33 mouse cellular contexts compared by ENCODE assay signal in genomic region chr2:168399088-168399709, GRCm38 (mm10).
DNase-seq lines count a peak whose midpoint lies in the region; ATAC-seq and TF ChIP-seq lines count a peak whose summit lies in the region.
"Had no signal": no experiment of that assay in that cellular context is flagged by ENCODE, and none has a peak within 500 bp of the region (broad histone marks: within the 10 kb centered on the region; RNA-seq: fewer than 3 reads in every experiment).

No protein-coding gene starts in this region.

- no peak overlapping the region for H3K4me2 ChIP-seq in midbrain, embryonic 11.5 days
- no peak overlapping the region for H3K4me2 ChIP-seq in hindbrain, embryonic 15.5 days
- no peak overlapping the region for H3K4me2 ChIP-seq in midbrain, embryonic 12.5 days (replicated peaks)
- H3K4me2 ChIP-seq in midbrain, postnatal 0 days (ENCODE audit: low read depth, low read length, poor library complexity, severe bottlenecking), result no peak overlapping the region
- H3K4me2 ChIP-seq: embryonic facial prominence, embryonic 12.5 days; heart, embryonic 15.5 days; limb, embryonic 15.5 days; liver, embryonic 13.5 days; stomach, embryonic 15.5 days had no signal

- no peak overlapping the region for H3K4me3 ChIP-seq in midbrain, embryonic 10.5 days
- H3K4me3 ChIP-seq in midbrain, embryonic 11.5 days (ENCODE audit: low read depth, low read length), result no peak overlapping the region
- no peak overlapping the region for H3K4me3 ChIP-seq in hindbrain, embryonic 15.5 days
- no peak overlapping the region for H3K4me3 ChIP-seq in midbrain, embryonic 12.5 days
- H3K4me3 ChIP-seq in midbrain, postnatal 0 days (ENCODE audit: low read depth, low read length), result no peak overlapping the region
- H3K4me3 ChIP-seq: embryonic facial prominence, embryonic 12.5 days; forebrain, embryonic 10.5 days; heart, embryonic 10.5 days; heart, embryonic 15.5 days; limb, embryonic 10.5 days; limb, embryonic 15.5 days; liver, embryonic 13.5 days; megakaryocyte, embryonic 14.5 days; stomach, embryonic 15.5 days had no signal

- no peak for ATAC-seq in midbrain, embryonic 11.5 days (ENCODE audit: low FRiP score)
- no peak for ATAC-seq in hindbrain, embryonic 15.5 days (ENCODE audit: low FRiP score, low read depth)
- peak; percentile 62; the same call in 1 of the 2 replicates for ATAC-seq in midbrain, embryonic 12.5 days (ENCODE audit: low FRiP score, low read depth)
- ATAC-seq in midbrain, postnatal 0 days (ENCODE audit: low FRiP score), result no peak
- ATAC-seq: lung, postnatal 0 days had no signal

- peaks cover 31% of the 10 kb centered on the region for H3K4me1 ChIP-seq in midbrain, embryonic 10.5 days
- H3K4me1 ChIP-seq in midbrain, embryonic 11.5 days (ENCODE audit: control insufficient read depth, insufficient read depth, low read length), result peaks cover 4% of the 10 kb centered on the region; the same call in 1 of the 2 replicates
- H3K4me1 ChIP-seq in hindbrain, embryonic 15.5 days (replicated peaks), result peaks cover 28% of the 10 kb centered on the region
- peaks cover 24% of the 10 kb centered on the region for H3K4me1 ChIP-seq in midbrain, embryonic 12.5 days
- peaks cover 5% of the 10 kb centered on the region; the same call in 1 of the 2 replicates for H3K4me1 ChIP-seq in midbrain, postnatal 0 days (ENCODE audit: insufficient read depth, low read length)
- H3K4me1 ChIP-seq: embryonic facial prominence, embryonic 12.5 days; heart, embryonic 15.5 days; limb, embryonic 10.5 days; liver, embryonic 13.5 days; megakaryocyte, embryonic 14.5 days; stomach, embryonic 15.5 days had no signal

- H3K27ac ChIP-seq in midbrain, embryonic 10.5 days (replicated peaks), result 0 out of 2 replicates have a peak overlapping the region, but pooled peaks have one; percentile 6
- H3K27ac ChIP-seq in midbrain, embryonic 11.5 days (ENCODE audit: low read depth, low read length), result no peak overlapping the region
- peak overlapping the region; percentile 36; the same call in 1 of the 2 replicates for H3K27ac ChIP-seq in hindbrain, embryonic 15.5 days (replicated peaks)
- H3K27ac ChIP-seq in midbrain, embryonic 12.5 days (replicated peaks), result peak overlapping the region; percentile 77
- H3K27ac ChIP-seq in midbrain, postnatal 0 days (ENCODE audit: low read depth, low read length), result peak overlapping the region; percentile 71
- H3K27ac ChIP-seq: embryonic facial prominence, embryonic 12.5 days; forebrain, embryonic 10.5 days; heart, embryonic 10.5 days; heart, embryonic 15.5 days; limb, embryonic 10.5 days; limb, embryonic 15.5 days; liver, embryonic 13.5 days; stomach, embryonic 15.5 days had no signal

- no peak overlapping the region for H3K9ac ChIP-seq in midbrain, embryonic 11.5 days (ENCODE audit: low read length)
- H3K9ac ChIP-seq in hindbrain, embryonic 15.5 days, result no peak overlapping the region
- H3K9ac ChIP-seq in midbrain, embryonic 12.5 days (replicated peaks), result no peak overlapping the region; the same call in 1 of the 2 replicates
- H3K9ac ChIP-seq in midbrain, postnatal 0 days (replicated peaks; ENCODE audit: low read length, poor library complexity, severe bottlenecking), result no peak overlapping the region
- H3K9ac ChIP-seq: embryonic facial prominence, embryonic 12.5 days; heart, embryonic 15.5 days; limb, embryonic 15.5 days; liver, embryonic 13.5 days; stomach, embryonic 15.5 days had no signal

- no peaks in the 10 kb centered on the region for H3K36me3 ChIP-seq in midbrain, embryonic 10.5 days
- H3K36me3 ChIP-seq in midbrain, embryonic 11.5 days (ENCODE audit: control insufficient read depth, insufficient read depth, low read length), result no peaks in the 10 kb centered on the region
- no peaks in the 10 kb centered on the region for H3K36me3 ChIP-seq in hindbrain, embryonic 15.5 days
- no peaks in the 10 kb centered on the region for H3K36me3 ChIP-seq in midbrain, embryonic 12.5 days
- H3K36me3 ChIP-seq in midbrain, postnatal 0 days (ENCODE audit: insufficient read depth, low read length), result no peaks in the 10 kb centered on the region
- H3K36me3 ChIP-seq: embryonic facial prominence, embryonic 12.5 days; forebrain, embryonic 10.5 days; heart, embryonic 10.5 days; heart, embryonic 15.5 days; limb, embryonic 10.5 days; limb, embryonic 15.5 days; liver, embryonic 13.5 days; stomach, embryonic 15.5 days had no signal

- WGBS in midbrain, embryonic 10.5 days, result 79% methylated on average over 14 of the region's 14 CpGs
- WGBS in midbrain, embryonic 11.5 days, result 66% methylated on average over 14 of the region's 14 CpGs
- 29% methylated on average over 14 of the region's 14 CpGs for WGBS in hindbrain, embryonic 15.5 days
- WGBS in midbrain, embryonic 12.5 days, result 59% methylated on average over 14 of the region's 14 CpGs
- 15% methylated on average over 14 of the region's 14 CpGs for WGBS in midbrain, postnatal 0 days

- no peaks in the 10 kb centered on the region for H3K27me3 ChIP-seq in midbrain, embryonic 10.5 days (ENCODE audit: low read depth, poor library complexity, severe bottlenecking)
- no peaks in the 10 kb centered on the region for H3K27me3 ChIP-seq in midbrain, embryonic 11.5 days (ENCODE audit: control insufficient read depth, insufficient read depth, low read length)
- H3K27me3 ChIP-seq in hindbrain, embryonic 15.5 days, result no peaks in the 10 kb centered on the region
- no peaks in the 10 kb centered on the region for H3K27me3 ChIP-seq in midbrain, embryonic 12.5 days
- no peaks in the 10 kb centered on the region for H3K27me3 ChIP-seq in midbrain, postnatal 0 days (ENCODE audit: insufficient read depth, low read length)
- H3K27me3 ChIP-seq: embryonic facial prominence, embryonic 12.5 days; limb, embryonic 15.5 days; liver, embryonic 13.5 days; stomach, embryonic 15.5 days had no signal

- no peaks in the 10 kb centered on the region for H3K9me3 ChIP-seq in midbrain, embryonic 10.5 days (replicated peaks)
- H3K9me3 ChIP-seq in midbrain, embryonic 11.5 days (ENCODE audit: control insufficient read depth, low read length), result no peaks in the 10 kb centered on the region
- no peaks in the 10 kb centered on the region for H3K9me3 ChIP-seq in hindbrain, embryonic 15.5 days
- H3K9me3 ChIP-seq in midbrain, embryonic 12.5 days, result no peaks in the 10 kb centered on the region
- no peaks in the 10 kb centered on the region for H3K9me3 ChIP-seq in midbrain, postnatal 0 days (ENCODE audit: low read length)
- H3K9me3 ChIP-seq: embryonic facial prominence, embryonic 12.5 days; forebrain, embryonic 10.5 days; heart, embryonic 10.5 days; heart, embryonic 15.5 days; limb, embryonic 10.5 days; limb, embryonic 15.5 days; liver, embryonic 13.5 days; stomach, embryonic 15.5 days had no signal

- no peak for DNase-seq in midbrain, embryonic 10.5 days (ENCODE audit: low spot score)
- no peak for DNase-seq in midbrain, embryonic 11.5 days (ENCODE audit: low spot score, missing footprints)
- peak; percentile 40 for DNase-seq in midbrain, postnatal 0 days (ENCODE audit: low spot score)
- DNase-seq in left cerebral cortex, adult 8-10 months (ENCODE audit: low spot score in 2 of 2), result no peak
- DNase-seq in kidney, adult 8-10 months, result no peak
- DNase-seq in adrenal gland, adult 18-20 months (ENCODE audit: low spot score in 2 of 2), result no peak
- DNase-seq: adrenal gland, adult 2 months; B cell, adult 2 months; cerebellum, adult 11 months; cerebellum, adult 9-10 months; cerebellum, postnatal 36 days; embryo, embryonic 11 days; gastrocnemius, postnatal 14 days; heart, adult 11 months; heart, postnatal 36 days; kidney, adult 18-20 months; kidney, postnatal 36 days; layer of hippocampus, postnatal 36 days; liver, embryonic 13.5 days; lung, adult 18-20 months; lung, postnatal 4 days; right cerebral cortex, postnatal 25 days had no signal

- TF ChIP-seq CTCF in midbrain, postnatal 0 days (IDR thresholded peaks at IDR 0.05), result no peak
